Mouse (Mus musculus): ENCODE results near the gene Ccl2.

The Ccl2 gene

GRCm38 (mm10) chr11:82035857-82036256 is 486 bp downstream of the Ccl2 start:
- no peak for DNase-seq (ENCODE audit: low read depth, low spot score)

- DNase-seq (ENCODE audit: low read depth, low spot score): no peak
These were observed 3.2 kb downstream of the Ccl2 start, which contains the start of gene Gm17268 for GRCm38 (mm10) chr11:82038535-82038934. TSS of gene Gm17268 (minus strand) at chr11:82038562.

- DNase-seq (ENCODE audit: low read depth, low spot score): no peak
These were observed 3.8 kb downstream of the Ccl2 start for GRCm38 (mm10) chr11:82039132-82039660.

- DNase-seq (ENCODE audit: low read depth, low spot score): no peak
These were observed 6.3 kb downstream of the Ccl2 start for GRCm38 (mm10) chr11:82041671-82042080.

GRCm38 (mm10) chr11:82045471-82045870 is 10.1 kb downstream of the Ccl2 start, which contains the start of gene Ccl7:
TSS of gene Ccl7 (plus strand) at chr11:82045712.
- DNase-seq (ENCODE audit: low read depth, low spot score): no peak

- DNase-seq (ENCODE audit: low read depth, low spot score): no peak
These were observed 12.5 kb downstream of the Ccl2 start for GRCm38 (mm10) chr11:82047746-82048415.

GRCm38 (mm10) chr11:82053849-82054248 is 18.5 kb downstream of the Ccl2 start:
- no peak for DNase-seq (ENCODE audit: low read depth, low spot score)

GRCm38 (mm10) chr11:82057646-82058045 is 22.3 kb downstream of the Ccl2 start, which contains the start of gene Ccl11:
TSS of gene Ccl11 (plus strand) at chr11:82057823.
- DNase-seq (ENCODE audit: low read depth, low spot score): no peak

GRCm38 (mm10) chr11:82062226-82062625 is 26.9 kb downstream of the Ccl2 start:
- no peak for DNase-seq (ENCODE audit: low read depth, low spot score)

GRCm38 (mm10) chr11:82063454-82063853 is 28.1 kb downstream of the Ccl2 start:
- DNase-seq (ENCODE audit: low read depth, low spot score): no peak

- DNase-seq (ENCODE audit: low read depth, low spot score): no peak
These were observed 31.7 kb downstream of the Ccl2 start for GRCm38 (mm10) chr11:82066953-82067571.

GRCm38 (mm10) chr11:82071076-82071475 is 35.7 kb downstream of the Ccl2 start:
- DNase-seq (ENCODE audit: low read depth, low spot score): no peak

- DNase-seq (ENCODE audit: low read depth, low spot score): no peak
These were observed 37.0 kb downstream of the Ccl2 start for GRCm38 (mm10) chr11:82072374-82072773.

GRCm38 (mm10) chr11:82072984-82073383 is 37.6 kb downstream of the Ccl2 start:
- DNase-seq (ENCODE audit: low read depth, low spot score): no peak

- no peak for DNase-seq (ENCODE audit: low read depth, low spot score)
These were observed 38.3 kb downstream of the Ccl2 start for GRCm38 (mm10) chr11:82073686-82074085.

- DNase-seq (ENCODE audit: low read depth, low spot score): no peak
These were observed 41.7 kb downstream of the Ccl2 start for GRCm38 (mm10) chr11:82077031-82077430.

GRCm38 (mm10) chr11:82078136-82078730 is 42.9 kb downstream of the Ccl2 start:
- DNase-seq (ENCODE audit: low read depth, low spot score): no peak

GRCm38 (mm10) chr11:82080865-82081264 is 45.5 kb downstream of the Ccl2 start:
- DNase-seq (ENCODE audit: low read depth, low spot score): no peak

- no peak for DNase-seq (ENCODE audit: low read depth, low spot score)
These were observed 49.0 kb downstream of the Ccl2 start for GRCm38 (mm10) chr11:82084360-82084759.

Measured in brain, embryonic 18.5 days (tissue).